Mouse (Mus musculus): ENCODE measurements around the gene Dlx5.

Gene Dlx5

DNA sequence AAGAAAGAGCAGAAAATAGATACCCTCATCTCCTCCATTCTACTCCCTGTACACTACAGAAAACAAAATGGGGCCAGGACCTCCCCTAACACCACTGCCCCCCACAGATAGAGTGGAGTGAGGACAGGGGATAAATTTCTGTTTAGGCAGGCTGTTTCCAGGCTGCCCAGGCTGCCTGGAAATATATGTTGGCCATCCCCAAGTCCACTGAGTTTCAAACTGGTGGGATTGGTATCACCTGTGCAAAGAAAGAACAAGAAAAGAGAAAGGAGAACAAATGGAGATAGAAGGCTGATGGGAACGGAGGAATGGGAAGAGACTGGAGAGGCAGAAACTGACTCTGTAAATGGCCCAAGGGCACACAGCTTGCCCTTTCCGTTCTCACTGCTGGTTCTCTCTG is 5.7 kb downstream of the Dlx5 start:
- DNase-seq (ENCODE audit: low spot score in 2 of 2), result no peak

DNA sequence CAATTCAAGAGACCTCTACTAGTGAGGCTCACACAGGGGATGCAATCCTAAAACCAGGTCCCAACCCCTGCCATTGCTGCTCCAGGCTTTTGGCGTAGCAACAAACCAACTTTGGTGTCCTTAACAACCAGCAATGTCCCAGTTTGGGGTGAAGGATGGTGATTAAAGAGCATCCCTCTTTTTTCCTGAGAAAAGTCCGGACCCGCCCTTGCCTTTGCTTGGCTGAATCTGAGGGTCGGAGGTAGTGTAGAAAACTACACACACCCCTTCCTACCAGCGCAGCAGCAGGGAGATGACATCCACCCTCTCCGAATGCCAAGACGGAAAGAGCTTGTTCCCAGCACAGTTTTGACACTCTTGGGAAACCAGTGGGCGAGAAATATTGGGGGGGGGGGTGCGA is 6.2 kb downstream of the Dlx5 start:
- no peak for DNase-seq (ENCODE audit: low spot score in 2 of 2)

DNA sequence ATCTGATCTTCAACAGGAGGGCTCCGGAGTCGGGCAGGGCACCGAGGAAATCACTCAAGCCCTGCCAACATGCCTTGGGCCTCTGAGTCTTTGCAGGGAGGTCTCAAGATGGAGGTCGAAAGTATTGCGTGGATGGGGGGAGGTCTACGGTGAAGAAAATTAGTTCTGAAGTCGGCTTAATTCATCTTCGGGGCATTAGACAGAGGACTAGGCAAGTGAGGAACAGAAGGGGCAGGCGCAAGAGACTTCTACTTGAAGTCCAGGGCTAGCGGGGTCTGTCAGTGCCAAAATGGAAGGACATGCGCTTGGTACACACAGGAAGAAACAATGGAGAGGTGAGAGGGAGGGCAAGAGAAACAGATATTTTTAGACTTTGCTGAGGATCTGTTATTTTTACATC is 6.7 kb downstream of the Dlx5 start:
- no peak for DNase-seq (ENCODE audit: low spot score in 2 of 2)

DNA sequence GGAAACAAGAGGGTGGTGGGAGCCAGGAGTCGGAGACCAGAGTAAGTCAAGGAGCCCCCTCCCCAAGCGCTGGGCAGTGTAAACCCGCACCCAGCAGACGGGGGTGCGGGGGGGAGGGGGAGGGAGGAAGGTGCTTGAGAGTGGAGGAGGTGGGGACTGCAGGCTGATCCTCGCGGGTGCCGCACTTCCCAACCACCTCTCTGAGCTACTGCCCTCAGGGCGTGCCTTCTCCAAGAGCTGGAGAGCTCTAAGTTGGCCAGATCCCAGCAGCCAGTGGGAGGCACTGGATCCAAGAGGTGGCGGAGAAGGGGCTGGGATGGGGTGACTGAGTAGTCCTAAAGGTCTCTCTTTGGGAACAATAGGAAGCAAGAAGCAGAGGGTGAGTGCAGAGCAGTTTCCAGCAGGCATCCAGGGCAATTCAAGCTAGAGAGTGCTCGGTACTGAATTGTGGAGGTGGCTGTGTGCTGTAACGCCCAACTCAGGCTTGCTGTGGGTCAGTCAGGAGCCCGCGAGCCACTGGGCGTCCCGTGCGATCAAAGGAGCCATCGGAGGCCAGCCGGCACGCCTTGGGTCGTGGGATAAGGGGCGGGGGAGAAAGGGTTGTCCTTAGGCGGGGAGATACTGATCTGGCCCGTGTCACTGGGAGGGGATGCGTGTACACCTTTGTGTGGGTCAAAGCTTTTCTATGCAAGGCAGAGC is 7.7 kb downstream of the Dlx5 start:
- no peak for DNase-seq (ENCODE audit: low spot score in 2 of 2)

DNA sequence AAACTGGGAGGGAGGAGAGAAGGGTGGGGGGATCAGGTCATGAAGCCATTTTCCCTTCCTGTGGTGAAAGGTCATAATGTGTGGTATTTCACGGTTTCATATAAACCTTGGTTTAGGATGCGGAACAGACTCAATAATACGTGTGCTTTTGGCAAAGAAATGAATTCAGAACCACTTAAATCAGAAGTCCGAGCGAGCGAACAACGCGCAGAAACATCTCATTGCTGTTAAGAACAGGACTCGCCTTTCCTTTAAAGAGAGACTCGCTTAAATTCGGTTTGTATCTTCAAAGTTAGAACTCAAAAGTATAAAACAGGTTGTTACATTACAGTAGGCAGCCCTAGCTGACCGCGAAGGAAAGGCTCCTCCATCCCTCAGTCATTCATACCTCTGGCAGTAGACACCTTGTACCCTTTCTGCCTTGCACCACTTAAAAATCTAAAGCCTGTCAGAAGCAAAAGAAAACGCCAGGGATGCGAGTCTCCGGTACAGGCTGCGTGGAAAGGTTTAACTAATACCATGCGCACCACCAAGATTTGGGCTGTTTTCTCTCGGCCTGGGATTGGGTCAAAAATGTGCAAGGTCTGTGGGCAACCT is 8.3 kb downstream of the Dlx5 start:
- DNase-seq (ENCODE audit: low spot score in 2 of 2), result no peak

DNA sequence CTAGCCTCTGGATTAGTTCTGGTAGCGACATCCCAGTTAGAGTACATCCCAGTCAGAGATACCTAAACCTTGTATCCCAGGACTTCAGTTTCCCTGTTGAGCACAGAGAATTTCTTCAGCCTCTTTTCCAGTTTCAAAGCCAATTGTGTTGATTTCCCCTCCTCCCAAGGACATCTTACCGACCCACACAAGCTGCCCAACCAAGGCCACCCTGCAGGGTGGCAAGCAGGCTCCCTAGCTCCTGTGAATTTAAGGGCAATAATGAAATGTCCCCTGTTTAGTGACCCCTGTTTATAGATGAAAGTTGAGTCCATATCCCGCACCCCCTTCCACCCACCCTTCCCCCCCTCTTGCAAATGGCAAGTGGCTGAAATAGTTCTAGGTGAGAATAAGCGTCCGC is 9.0 kb downstream of the Dlx5 start:
- DNase-seq (ENCODE audit: low spot score in 2 of 2), result no peak

DNA sequence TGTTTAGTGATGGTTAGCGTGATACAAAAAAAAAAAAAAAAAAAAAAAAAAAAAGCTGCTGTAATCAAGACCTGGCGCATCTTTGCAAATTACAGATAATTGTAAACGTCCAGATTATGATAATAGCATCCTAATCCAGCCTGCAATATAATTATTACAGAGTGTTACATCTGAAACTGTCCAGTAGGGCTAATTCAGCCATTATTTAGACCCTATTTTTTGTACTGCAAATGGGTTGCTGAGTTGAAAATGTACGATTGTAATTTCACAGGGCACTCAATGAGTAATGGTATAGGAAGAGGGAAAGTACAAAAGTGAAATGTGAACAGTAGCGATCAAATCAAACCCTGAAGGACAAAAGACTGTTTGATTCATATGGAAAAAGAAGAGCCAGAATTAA is 10.2 kb downstream of the Dlx5 start:
- DNase-seq (ENCODE audit: low spot score in 2 of 2), result no peak

DNA sequence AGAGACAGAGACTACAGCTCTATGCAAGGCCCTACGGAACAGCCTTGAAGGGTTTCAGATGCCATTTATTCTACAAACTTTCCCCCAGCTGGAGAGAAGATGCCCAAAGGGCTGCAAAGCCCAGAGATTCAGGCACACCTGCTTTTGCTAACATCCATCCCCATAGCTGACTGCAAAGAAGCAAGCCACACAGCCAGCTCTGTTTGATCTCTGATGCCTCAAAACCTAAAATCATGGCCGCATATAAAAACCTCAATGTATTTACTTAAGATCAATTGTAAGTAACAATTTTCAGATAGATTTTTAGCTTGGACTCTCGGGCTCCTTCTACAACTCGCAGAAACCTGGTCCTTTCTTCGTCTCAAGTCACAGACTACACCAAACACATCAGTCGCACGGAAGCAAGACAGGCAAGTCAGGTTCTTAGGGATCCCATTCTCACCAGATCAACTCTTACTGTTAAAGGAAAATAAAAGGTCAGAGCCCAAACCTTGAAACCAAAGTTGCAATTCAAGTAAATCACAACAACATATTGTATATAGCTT is 10.9 kb downstream of the Dlx5 start:
- no peak for DNase-seq (ENCODE audit: low spot score in 2 of 2)

DNA sequence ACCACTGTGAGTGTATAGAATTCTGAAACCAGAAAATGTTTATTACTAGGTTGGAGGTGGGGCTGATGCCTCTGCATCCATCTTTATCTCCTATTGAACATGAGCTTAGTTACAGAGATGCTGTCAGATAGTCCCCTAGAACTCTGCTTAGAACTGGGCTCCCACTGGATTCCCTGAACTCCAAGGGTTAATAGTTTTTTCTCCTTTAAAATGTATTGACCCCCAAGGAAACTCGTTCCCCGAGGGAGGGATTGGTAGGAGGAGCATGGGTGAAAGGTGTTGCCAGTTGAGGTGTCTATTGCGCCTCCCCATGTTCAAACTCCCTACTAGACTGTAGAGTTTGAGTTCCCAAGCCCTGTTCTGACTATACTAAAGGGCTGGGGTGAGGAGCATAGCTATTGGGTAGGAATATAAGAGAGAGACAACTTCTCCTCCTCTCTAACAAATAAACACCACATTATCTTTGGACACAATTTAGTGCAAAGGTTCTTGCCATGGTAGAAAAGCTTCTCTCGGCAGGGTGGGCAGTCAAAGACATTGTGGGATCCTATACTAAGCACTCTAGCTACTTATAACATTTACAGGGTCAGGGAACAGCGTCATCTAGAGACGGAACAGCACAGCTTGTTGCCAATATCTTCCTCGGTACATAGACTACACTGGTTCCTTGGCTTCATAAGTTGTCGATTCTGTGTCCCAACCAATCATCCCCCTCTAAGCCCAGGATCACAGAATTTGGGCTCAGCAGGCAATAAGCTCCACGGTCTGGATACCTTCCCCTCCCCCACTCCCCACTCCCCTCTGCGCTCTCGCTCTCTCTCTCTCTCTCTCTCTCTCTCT is 11.7 kb downstream of the Dlx5 start:
- no peak for DNase-seq (ENCODE audit: low spot score in 2 of 2)

DNA sequence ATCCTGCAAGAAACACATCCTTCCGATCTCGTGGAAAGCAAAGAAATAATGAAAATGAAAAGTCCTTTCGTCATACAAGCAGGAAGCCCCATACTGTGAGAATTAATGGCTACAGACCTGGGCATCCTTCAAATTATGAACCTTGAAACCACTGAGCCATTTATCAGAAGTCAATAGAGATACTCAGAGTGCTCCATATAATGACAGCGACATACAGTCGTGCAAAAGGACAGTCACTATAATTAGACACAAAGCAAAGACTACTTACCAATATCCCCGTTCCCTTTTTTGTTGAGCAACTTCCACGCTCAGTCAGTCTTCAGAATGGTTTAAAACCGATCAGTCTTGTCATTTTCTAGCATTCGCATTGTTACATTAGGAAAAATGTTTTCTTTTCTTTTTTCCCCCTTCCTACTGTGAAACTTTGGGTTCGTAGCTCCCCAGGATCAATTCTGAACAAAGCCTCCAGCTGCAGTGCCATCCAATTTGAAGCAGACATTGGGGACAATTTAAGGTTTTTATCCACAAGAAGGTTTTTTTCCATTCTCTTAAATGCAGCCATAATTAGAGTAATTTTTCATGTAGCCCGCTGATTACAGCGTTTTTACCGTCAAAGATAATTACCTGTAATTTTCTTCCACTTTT is 12.7 kb downstream of the Dlx5 start:
- no peak for DNase-seq (ENCODE audit: low spot score in 2 of 2)

DNA sequence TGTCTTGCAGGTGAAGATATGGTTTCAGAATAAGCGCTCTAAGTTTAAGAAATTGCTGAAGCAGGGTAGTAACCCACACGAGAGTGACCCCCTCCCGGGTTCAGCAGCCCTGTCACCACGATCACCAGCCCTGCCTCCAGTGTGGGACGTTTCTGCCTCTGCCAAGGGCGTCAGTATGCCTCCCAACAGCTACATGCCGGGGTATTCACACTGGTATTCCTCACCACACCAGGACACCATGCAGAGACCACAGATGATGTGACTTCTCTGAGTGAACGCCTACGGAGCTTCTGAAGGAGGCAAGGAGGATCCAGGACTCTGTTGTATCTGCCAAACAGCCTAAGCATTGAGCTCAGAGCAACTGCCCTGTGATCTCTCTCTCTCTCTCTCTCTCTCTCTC is 14.9 kb downstream of the Dlx5 start:
- peak in 1 of 2 experiments; percentile 49 for DNase-seq (ENCODE audit: low spot score in 2 of 2)

DNA sequence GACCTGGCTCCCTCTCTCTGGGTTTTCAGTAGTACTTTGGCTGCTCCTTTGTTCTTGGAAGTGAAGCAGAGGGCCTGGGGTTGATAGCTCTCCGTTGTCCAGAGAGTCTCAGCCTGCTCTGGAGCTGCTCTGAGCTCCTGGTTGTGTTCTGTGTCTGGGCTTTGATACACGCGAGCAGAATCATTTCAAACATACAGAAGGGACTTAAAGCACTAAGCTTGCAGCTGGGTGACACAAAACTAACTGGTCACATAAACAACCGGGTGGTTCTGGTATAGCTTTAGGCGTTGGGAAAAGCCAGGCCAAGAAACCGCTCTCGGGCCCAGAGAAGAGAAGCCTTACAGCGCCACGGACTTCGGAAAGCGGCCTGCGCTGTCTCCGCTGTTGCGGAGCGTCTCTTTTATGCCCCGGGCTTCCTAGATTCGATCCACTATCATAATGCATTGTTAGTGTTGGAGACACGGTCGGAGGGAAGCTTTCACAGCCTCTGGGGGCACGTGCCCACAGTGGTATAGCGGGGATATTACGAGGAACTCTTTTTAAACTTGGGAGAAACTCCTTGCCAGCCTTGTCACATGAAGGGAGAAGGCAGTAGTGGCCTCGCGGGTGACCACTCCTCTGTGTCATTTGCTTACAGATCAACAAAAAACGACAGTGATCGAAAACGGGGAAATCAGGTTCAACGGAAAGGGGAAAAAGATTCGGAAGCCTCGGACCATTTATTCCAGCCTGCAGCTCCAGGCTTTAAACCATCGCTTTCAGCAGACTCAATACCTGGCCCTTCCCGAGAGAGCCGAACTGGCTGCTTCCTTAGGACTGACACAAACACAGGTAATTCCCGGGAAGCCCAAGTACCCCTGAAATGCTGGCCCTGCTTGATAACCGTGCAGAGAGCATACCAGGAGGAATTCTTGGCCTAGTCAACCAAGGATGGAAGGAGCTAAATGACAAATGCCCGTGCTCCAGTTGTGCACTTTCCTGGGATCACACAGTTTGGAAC is 17.1 kb downstream of the Dlx5 start:
- DNase-seq (ENCODE audit: low spot score in 2 of 2), result peak in 1 of 2 experiments; percentile 35

DNA sequence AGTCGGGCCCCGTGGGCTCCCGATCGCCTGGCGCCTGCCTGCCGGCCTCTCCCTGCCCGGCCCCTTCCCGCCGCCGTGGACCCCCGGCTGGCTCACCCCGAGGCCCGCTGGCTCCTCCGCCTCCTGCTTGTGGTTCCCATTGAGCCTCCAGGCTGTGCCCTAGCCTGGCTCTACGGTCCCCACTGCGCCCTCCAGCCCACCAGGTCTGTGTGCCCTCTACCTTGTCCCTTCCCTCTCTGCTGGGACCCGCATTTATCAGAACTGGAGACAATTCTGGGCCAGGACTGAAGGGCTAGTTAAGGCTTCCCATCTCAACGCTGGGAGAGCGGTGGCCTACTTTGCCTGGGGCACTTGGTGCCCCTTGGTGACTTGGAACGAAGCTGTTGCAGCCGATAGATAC is 17.9 kb downstream of the Dlx5 start:
- peak in 1 of 2 experiments; percentile 59 for DNase-seq (ENCODE audit: low spot score in 2 of 2)

DNA sequence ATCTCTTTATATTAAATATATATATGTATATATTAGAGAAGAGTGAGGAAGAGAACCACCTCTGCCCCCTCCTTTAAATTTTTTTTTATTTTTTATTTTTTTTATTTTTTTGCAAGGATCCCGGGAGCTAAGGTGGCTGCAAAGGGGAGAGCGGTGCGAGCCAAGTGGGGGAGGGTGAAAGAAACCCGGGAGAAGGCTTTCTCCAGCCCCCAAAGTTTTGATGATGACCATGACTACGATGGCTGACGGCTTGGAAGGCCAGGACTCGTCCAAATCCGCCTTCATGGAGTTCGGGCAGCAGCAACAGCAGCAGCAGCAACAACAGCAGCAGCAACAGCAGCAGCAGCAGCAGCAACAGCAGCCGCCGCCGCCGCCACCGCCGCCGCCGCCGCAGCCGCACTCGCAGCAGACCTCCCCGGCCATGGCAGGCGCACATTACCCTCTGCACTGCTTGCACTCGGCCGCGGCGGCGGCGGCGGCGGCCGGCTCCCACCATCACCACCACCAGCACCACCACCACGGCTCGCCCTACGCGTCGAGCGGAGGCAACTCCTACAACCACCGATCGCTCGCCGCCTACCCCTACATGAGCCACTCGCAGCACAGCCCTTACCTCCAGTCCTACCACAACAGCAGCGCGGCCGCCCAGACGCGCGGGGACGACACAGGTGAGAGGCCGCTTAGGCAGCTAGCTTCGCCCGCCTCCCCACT is 18.6 kb downstream of the Dlx5 start, which contains the start of gene Dlx6:
Gene Dlx6, plus strand, starts transcription at position 175 of the 711 bp plus-strand sequence.
- peak in 1 of 2 experiments; percentile 57 for DNase-seq (ENCODE audit: low spot score in 2 of 2)

DNA sequence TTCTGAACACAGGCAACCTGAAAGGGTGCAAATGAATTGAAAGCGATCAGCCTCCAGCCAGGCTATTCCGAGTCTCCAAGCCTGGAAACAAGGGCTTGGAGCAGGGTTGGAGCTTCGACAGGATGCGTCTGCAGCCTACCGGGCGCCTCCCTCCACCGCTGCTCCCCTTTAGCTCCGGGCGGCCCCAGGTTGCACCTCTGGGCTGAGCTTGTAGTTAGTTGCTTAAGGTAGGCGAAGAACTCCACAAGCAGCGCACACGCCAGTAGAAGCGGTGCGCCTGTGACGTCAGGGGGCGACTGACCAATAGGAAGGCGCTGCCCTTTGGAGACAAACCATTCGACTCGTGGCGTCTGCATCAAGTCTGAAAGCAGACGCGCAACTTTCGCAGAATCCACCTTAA is 19.3 kb downstream of the Dlx5 start:
- no peak for DNase-seq (ENCODE audit: low spot score in 2 of 2)

DNA sequence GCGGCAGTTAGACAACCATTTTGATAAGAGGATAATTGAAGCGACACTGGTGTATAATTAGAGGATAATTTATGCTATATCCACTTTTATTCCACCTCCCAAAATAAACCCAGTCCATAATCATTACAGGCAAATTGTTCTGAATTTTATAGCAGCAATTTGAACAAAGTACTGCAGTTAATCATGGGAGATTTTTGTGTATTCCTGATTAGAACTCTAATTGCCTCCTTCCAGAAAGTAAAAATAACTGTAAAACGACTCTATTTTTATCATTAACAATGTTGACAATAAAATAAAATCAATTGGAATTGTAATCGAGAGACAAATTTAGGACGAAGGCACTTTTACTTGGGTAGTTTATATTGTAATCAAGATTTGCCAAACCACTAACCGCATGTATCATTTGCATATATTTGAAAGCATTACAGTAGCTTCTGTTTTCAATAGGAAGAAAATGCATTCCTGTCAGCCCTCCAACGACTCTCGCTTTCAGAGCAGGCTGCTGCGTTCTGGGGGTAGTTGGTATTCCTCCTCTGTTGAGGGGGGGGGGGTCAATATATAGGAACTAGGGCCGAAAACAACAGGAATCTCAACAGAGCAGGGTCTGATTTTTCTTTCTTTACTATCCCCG is 20.0 kb downstream of the Dlx5 start:
- DNase-seq (ENCODE audit: low spot score in 2 of 2), result no peak

DNA sequence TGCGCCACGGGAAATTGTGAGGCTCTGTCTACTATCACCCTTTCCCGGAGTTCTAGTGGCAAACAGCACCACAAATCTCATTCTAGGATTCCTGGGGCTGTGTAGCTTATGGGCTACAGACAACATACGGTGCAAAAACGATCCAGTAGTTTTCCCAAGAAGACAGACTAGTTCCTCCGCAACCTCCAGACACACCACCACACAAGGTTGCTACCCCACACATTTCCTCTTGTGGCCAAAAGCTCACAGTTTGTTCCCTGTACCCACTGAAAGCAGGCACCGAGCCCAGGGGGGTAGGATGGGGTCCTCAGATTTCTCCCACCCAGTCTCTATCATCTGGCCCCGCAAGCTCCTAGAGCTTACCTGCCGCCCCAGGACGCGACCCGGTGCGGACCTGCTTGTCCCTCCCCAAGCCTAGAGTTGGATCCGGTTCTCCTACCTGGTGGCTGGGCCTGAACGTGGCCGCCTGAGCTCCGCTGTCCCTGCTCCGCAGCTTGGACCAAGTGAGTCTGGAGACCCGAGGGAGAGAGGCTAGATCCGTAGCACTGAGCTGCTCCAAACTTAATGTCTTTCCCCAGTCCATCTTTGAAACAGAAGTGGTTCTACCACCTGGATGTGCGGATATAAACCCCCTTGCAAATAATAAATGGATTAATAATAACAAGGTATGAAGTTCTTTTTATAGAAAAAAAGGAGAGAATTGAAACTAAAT is 20.6 kb downstream of the Dlx5 start:
- no peak for DNase-seq (ENCODE audit: low spot score in 2 of 2)

DNA sequence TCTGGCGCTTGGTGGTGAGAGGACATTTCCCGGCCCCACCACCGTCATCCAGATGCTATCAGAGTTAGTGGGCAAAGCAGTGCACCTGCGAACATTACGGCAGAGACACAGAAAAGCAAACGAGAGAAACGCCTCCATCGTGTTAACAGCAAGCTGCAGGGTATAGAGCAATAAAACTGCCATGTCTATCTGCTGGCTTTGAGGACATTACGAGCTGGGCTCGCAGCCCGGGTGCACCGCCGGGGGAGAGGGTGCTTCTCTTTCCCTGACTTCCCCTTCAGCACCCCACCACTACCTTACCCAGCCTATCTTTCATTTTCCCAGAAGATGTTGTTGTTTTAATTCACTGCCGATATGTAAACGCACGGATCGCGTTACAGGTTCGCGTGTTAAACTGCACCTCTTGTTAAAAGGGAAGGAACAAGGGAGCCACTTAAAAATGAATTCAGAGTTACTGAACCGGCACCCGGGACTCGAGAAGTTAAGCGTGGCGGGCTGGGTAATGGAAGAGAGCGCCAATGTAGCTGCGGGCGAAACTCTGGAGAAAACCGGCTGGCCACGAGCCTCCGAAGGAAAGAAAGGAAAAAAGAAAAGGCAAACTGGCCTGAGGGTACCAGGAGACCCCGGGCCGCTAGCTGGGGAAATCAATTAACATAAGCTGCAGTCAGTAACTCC is 21.3 kb downstream of the Dlx5 start:
- DNase-seq (ENCODE audit: low spot score in 2 of 2), result no peak
